Mouse (Mus musculus): ENCODE measurements around the gene Mfsd4b3.
A peak's percentile ranks its signal among the peaks of the same experiment; 100 is the strongest.
"Not testable (repeated sequence)": the region's sequence is repeated elsewhere in the genome, so short reads cannot be mapped to it uniquely, and the experiment has no call there.

Gene Mfsd4b3

GRCm38 (mm10) chr10:39924556-39924955 lies 35.4 kb downstream of the Mfsd4b3 start:
- not testable (repeated sequence) for DNase-seq (ENCODE audit: low spot score)

- DNase-seq (ENCODE audit: low spot score): no peak
These were observed 47.3 kb downstream of the Mfsd4b3 start for GRCm38 (mm10) chr10:39912616-39913015.

DNA sequence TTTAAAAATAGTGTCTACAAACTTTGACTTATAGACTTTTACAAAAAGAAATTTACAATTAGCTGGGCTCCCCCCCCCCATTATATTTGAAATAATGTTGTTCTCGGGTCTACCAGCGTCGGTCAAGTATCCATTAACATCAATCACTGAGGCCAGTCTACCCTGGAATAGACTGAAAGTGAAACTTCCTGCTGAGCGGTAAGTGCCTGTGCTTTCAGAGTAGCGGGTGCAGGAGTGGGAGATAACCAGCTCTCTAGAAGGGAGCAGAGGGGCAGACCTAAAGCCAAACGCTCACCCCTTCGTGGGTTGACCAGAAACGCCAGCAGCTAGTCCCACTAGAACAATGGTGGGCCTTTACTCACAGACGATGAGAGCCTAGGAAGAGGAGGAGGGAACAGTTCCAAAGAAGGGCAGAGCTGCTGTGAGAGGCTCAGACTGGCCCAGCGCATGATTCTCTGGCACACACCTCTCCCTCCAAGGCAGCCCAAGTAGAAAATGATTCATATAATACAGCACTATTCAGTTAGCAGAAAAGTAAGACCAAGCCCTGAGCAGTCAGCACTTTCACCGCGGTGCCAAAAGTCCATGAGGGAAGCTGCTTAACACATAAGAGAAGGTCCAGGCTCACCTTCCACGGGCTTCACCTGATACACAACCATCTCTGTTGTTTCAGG lies 51.0 kb downstream of the Mfsd4b3 start:
- no peak for DNase-seq (ENCODE audit: low spot score)

DNA sequence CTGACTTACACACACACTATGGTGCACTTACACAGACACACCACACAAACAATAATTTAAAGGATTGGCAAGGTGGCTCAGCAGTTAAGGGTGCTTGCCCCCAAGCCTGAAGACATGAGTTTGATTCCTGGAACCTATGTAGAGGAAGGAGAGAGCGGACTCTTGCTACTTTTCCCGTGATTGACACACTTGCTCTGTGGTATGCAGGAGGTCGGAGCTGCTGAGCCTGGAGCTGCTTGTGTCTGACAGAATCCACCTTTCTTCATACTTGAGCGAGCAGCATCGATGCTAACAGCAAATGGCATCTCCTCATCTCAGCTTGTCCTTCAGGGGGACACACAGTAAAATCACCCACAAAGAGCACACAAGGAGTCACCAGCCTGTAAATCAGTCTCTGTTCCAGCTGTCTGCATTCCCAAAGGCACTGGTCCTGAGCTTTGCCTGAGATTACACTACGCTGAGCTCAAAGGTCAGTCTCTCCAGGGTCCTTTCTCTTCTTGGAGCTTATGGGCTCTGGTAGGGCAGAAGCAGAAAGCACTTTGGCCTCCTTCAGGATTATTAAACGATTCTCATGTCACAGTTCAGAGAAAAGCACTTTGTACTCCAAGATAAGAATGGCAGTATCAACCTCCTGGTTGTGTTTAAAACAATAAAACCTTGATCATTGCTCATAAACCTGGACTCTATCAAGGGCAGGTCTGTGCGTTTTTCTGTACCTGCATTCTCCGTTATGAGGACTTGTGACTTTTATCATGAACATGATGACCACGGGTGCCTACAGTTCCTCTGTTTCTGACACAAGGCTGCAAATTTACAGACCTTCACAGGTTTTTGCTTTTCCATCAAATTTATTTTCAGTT lies 52.9 kb downstream of the Mfsd4b3 start:
- DNase-seq (ENCODE audit: low spot score): no peak

DNA sequence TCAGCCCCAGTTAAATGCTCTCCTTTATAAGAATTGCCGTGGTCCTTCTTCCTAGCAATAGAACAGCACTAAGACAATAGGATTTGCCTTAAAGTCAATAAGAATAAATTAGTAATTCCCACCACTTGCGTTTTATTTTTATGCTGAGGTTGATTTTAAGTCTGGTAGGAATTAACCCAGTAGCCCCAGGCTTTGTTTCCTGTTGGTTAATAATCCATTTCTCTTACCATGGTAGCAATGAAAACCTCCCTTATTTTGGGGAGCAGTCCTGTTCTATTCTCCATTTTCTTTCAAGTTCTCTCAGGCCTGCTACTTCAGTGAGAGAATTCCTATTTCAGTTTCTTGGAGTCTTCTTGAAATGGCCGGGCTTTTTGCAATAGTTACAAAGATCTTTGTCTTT lies 55.8 kb downstream of the Mfsd4b3 start:
- no peak for DNase-seq (ENCODE audit: low spot score)

- DNase-seq (ENCODE audit: low spot score): peak; percentile 93
These were observed 61.0 kb downstream of the Mfsd4b3 start, which contains the start of gene Mfsd4b4 for GRCm38 (mm10) chr10:39898874-39899371. Gene Mfsd4b4, minus strand, starts transcription at chr10:39899238.

Data from embryo, embryonic 10 days (tissue).